Mouse (Mus musculus): ENCODE data around the gene Dnajb3.

DNA sequence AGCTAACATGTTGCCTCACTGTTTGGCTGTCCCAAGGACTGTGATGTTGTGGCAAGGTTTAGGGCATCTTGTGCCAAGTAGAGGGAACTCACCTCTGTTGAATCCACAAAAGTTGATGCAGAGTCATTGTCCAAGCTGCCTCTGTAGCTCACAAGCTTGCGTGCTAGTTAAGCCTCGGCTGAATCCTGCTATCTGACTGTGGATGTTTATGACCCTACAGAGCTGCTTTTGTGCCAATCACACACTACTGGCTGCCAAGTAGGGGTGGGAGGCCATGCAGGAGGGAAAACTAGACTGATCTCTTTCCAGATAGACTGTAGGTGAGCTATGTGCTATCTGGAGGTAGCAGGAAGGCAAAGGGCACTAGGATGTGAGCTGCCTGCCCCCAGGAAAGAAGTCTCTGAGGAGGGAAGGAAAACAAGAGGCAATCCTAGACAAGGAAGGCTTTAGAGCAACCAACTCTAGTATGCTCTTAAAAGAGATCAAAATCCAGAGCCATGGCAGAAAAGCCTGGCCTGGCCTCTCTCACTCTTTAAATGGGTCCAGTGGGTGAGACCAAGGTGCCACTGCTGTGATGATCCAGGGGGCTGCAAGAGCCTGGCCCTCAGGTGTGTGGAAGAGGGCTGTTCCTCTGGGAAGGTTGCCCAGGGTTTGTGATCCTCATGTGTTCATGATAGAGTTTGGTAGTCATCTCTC lies 8.3 kb upstream of the Dnajb3 start:
- TF ChIP-seq POLR2A (IDR thresholded peaks at IDR 0.05; ENCODE audit: insufficient read length, low read depth) (no peak), MYOD1 (IDR thresholded peaks at IDR 0.05; ENCODE audit: control insufficient read depth in 1 of 3, insufficient read length in 2 of 3, low read depth in 2 of 3) (no peak), MAX (IDR thresholded peaks at IDR 0.05; ENCODE audit: low read depth) (no peak), CEBPB (IDR thresholded peaks at IDR 0.05; ENCODE audit: insufficient read depth, poor library complexity, severe bottlenecking) (no peak)
